Mouse (Mus musculus) left cerebral cortex, postnatal 25 days (tissue): Measurements from ENCODE around the gene Sec63. TPM values are rescaled to one million over a fixed set of nuclear protein-coding genes. Genes with fewer than 3 reads are reported as not detected.
A peak's percentile ranks its signal among the peaks of the same experiment; 100 is the strongest.

Experiments
- DNase-seq, 2 experiments: peaks; one replicate each; pipeline ENCODE4 v3.0.0; 2022; ENCODE audit warnings: low spot score in 2 of 2, mixed read lengths in 1 of 2
- intact Hi-C: fragments of 180-260 bp; cut with DNase I; formaldehyde crosslinking; loops from one replicate; pipeline ENCODE4 v1.15.1; 2025
- total RNA-seq, 2 experiments: library from RNA; stranded (reverse); gene quantifications; 2 replicates each; pipeline ENCODE4 v1.2.3; 2021

Gene Sec63
- total RNA-seq, 2 experiments from 2014 or later = 48.5 to 56.6 TPM

DNA sequence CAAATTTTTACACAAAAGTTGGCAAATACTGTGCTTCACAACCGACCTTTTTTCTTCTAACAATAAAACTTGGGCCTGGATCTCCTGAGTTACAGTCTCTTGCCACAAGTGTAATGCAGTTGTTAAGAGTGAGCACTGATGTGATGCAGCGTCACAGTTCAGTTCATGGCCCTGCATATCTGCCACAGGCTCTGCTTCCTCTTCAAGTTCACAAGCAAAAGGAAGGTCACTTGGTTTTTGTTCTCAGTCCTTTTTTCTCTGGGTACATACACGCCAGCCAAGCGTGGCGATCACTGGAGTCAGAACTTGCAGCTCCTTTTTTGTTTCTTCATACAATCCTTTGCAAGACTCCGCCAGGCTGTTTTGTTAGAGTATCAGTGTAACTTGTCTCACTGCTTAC lies 64.6 kb downstream of the Sec63 start:
- DNase-seq = no peak
- intact Hi-C loops = no loop called here

DNA sequence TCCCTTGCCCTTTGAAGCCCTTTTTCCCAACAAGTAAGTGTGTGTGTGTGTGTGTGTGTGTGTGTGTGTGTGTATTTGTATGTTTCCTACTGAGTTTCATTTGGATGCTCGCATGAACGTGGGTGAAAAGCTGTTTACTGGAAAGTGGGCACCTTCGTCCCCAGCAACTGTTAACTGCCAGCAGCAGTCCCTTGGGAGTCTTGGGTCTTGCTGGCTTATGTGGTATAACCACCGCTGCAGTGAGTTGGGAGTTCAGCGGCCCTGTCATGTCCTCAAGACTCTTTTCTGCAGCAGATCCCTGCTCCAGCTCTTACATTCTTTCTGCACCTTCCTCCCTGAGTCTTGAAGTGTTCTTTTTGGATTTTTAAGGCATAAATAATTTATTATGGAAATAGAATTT lies 65.9 kb downstream of the Sec63 start:
- intact Hi-C loops = no loop called here

DNA sequence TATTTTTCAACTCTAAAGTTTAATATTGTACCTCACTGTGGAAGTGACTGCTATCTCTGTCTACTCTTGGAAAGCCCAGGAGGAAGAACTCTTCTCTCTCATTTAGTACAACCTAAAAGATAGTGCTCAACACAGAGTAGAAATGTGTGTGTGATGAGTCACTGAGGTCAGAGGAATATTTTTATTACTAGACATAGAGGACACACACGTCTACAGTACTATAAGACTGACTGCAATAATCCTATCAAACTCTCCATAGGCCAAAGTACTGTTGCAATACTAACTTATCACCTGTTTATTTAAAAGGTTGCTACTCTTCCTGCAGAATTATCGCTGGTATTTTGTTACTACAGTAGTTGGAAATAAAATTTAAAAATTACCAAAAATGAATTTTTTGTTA lies 68.7 kb downstream of the Sec63 start:
- DNase-seq = no peak
- intact Hi-C loops = no loop called here

More for the DNA sequence above, 65.9 kb downstream of the Sec63 start:
- no peak for DNase-seq

DNA sequence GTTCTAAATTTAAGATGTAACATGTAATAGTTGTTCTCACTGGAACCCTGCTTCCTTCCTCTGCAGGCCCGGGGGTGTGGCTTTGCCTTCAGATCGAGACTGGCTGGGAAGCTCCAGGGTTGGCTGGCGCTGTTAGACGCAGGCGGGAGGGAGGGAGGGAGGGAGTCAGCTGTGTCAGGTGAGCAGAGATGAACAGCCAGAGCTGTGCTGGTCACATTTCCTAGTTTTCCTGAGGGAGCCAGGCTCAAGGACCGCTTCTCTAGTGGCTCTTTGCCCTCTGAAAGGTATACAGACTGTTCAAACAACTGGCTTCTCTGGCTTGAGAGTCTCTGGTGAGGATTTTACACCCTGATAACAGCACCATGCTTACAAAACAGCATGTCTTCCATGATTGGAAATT lies 69.1 kb downstream of the Sec63 start:
- no peak for DNase-seq
- intact Hi-C loops = no loop called here

DNA sequence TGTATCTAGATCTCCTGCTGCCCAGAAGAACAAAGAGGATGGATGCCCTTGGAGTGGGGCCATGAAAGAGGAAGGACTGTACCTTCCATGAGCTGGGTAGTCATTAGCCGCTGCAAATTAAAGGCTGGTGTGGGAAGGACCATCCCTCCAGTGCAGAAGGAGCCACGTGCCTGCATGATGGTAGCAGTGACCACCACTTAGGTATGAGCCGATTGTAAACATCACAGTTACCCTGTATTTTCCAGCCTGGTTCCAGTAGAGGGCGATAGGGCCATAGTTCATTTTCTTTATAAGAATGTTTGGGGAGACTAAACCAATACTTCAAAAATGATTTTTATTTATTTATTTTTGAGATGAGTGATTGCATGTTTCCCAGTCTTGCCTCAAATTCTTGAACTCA lies 71.4 kb downstream of the Sec63 start:
- intact Hi-C loops = no loop called here

DNA sequence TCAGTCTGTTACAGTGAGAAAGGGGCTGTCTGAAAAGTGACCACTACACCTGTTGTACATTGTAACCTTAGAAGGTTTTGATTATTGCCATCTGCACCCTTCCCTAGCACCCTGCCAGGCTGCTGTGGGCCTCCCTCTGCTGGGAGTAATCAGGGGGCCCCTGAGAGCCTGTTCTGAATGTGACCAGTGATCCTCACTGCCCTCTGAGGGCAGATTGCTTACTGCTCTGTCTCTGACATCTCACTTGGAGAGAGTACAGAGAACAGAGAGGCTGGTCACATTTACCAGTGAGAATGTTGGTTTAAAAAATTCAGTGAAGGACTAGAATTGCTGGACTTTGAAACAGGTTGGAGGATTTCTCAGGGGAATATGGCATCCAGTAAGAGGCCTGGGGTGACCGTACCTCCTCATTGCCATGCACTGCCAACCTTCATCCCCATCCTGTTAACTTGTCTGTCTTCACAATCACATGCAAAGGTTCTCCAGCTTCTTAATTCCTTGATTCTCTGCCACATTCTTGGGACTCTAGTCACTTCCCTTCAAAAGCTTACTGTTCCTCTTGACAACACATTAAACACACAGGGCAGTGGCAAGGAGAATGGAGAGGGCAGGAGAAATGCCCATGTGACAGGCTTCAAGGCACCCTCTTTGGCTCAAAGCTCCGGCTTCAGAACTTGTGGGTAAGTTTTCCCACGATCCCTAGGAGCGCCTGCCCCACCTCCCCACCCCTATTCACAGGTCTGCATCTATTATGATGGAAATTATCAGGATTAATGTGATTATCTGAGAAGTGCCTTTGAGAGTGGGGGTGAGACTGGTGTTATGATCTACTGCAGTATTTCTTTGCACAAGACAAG lies 72.8 kb downstream of the Sec63 start:
- no peak for DNase-seq
- intact Hi-C loops = no loop called here

More for the DNA sequence above, 71.4 kb downstream of the Sec63 start:
- no peak for DNase-seq

DNA sequence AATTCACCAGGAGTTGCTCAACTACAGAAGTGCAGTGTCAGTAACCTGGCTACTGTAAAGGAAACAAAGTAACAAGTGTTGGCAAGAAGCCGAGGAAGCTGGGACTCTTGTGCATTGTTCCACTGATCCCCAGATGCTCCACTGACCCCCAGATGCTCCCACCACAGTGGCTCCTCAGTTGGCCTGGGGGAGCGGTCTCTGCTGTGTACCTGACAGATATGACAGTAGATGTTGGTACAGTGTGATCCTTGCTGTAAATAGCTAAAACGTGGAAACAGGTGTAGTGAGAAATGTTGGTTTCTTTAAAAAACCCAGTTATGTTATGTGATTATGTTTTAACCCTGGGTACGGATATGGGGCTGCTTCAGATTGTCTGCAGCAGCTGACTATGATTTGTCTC lies 76.8 kb downstream of the Sec63 start:
- DNase-seq = no peak
- intact Hi-C loops = no loop called here

DNA sequence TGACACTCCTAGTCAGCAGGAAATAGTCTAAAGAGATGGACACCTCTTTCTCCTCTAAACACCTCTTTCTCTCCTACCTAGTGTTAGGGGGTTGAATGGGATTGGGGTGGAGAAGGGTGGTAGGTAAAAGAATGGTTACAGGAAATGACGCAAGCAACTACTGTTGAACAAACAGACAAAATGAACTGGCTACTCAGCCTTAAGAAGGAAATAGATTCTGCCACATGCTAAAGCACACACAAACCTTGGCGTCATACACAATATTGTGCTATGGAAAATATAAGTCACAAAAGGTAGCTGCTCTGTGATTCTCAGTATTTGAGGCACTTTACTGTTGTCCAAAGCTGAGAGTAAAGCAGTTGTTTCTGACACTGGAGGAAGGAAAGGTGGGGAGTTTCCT lies 77.4 kb downstream of the Sec63 start:
- DNase-seq = no peak
- intact Hi-C loops = no loop called here

DNA sequence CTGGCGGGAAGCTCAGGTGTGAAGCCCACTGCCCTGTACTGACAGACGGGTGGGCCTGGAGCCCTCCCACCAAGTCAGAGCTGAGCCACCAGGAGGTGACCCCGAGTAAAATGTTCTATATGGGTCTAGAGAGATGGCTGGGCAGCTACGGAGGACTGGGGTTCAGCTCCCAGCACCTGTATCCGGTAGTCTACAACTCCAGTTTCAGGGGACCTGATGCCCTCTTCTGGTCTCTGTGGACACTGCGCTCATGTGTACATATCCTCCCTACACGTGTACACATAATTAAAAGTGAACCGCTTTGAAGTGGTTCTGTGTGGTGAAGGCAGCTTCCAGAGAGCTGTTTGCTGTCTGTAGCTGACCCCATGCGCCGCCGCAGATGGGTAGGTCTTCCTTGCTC lies 78.7 kb downstream of the Sec63 start:
- intact Hi-C loops = no loop called here
- no peak for DNase-seq

DNA sequence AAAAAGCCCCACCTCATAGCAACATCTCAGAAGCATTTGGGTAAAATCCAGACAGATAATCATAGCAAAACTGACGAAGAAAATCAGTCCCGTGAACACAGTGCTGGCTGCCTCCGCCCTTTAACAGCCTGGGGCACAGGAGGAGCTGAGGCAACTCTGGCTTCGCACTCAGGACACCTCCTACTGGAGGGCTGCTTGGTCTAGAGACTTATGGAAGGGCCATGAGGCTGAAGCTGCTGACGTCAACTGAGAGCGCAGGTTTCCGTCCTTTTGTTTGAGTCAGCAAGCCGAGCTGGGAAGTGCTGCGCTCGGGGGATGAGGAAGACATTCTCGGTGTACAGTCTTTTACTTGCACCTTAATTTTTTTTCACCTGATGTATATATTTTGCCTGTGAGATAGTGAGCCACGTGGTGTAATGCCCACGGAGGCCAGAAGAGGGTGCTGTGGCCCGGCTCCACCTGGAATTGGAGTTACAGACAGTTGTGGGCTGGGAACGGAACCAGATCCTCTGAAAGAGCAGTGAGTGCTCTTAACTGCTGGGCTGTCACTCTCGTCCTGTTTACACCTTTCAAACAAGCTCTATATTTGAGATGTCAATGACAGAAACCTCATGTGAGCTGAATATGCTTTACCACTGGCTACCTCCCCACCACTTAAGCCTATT lies 80.4 kb downstream of the Sec63 start:
- no peak for DNase-seq
- intact Hi-C loops = loop anchor here (1.0 kb wide), 1 partner anchor 101 kb away; no protein-coding TSS in a partner anchor

DNA sequence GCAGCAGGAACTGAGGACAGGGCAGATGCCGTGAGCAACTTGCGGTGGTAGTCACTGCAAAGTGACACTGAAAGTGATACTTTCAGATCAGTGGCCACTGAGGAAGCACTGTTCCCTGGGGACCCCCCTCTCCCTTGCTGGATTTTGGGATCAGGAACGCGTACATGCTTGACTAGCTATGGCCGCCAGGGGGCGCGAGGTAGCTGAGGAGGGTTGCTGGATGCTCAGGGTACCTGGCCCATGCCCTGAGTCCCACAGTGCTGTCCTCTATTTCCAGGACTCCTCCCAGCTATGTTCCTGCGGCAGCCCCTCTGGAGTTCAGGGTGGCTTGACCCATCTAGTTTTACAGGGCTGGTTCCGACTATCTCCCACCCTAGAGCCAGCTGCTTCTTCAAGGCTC lies 81.1 kb downstream of the Sec63 start:
- intact Hi-C loops = loop anchor here (1.0 kb wide), 1 partner anchor 100 kb away; no protein-coding TSS in a partner anchor
- DNase-seq = peak; percentile 40 to 57

DNA sequence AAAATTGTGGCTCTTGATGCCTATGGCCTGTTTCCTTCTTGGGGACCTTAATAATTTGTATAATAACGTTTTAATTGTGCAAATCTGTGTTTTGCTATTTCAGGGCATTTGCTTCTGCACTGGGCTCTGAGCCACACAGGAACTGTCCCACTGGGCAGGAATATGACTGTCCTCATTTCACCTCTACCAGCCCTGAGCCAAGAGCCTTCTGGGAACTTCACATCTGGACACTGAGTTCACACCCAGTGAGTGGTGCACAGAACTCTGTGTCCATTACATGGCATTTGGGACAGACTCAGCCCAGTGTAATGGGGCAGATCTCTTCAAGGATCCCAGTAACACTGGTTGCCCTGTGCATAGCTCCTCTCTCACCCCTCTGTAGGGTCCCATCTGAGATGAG lies 82.1 kb downstream of the Sec63 start:
- intact Hi-C loops = no loop called here
- DNase-seq = no peak

DNA sequence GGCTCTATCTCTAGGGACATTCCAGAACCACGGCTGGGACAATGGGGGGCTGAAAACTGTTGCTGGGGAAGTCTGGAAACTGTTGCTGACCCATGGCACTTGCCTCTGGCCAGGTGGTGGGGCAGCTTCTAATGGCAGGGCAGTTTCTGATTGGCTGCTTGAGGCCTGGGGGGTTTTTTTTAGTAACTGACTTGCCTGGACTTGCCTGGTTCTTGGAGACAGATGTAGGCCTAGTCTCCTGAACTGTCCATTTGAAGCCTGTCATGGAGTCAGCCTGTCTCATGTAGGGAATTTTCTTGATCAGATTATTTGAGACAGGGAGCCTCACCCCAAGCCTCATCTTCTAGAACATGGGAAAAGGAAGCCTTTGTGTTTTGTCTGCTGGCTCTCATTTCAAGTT lies 84.2 kb downstream of the Sec63 start:
- intact Hi-C loops = no loop called here
- DNase-seq = no peak

DNA sequence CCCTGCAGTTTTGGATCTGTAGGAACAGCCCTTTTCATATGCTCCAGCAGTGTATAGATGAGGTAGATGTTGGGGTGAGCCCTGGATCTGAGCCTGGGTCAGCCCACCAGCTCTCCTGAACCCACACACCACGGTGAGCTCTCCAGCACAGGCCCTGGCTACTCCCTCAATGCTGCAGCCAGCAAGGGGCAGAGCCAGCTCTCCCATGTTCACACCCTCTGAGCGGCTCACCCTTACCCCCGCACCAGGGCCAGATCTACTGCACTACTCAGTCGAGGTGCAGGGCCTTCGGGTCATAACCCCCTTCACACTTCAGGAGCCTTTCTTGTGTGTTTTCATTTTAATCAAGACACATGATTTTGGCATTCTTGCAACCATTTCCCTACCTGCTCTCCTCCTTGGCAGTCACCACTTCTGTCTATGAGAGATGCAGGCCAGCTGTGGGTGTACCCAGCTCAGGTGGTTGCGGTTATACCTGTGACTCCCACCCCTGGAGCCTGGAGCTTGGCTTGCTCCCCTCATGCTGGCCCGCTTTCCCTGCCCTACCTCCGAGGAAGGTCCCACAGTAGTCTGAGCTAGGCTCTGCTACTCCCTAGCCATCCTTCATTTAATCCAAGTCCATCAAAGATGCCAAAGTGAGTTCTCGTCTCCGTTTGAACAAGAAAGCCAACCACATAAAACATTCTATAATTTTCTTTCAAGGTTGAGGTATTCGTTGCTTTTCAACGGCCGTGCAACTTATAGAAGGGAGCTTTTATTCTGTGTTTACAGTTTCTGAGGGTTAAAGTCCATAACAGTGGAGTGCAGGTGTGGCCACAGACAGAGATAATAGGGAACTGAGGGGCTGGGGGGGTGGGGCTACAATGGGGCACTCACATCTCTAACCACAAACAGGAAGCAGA lies 87.1 kb downstream of the Sec63 start:
- no peak for DNase-seq
- intact Hi-C loops = no loop called here

DNA sequence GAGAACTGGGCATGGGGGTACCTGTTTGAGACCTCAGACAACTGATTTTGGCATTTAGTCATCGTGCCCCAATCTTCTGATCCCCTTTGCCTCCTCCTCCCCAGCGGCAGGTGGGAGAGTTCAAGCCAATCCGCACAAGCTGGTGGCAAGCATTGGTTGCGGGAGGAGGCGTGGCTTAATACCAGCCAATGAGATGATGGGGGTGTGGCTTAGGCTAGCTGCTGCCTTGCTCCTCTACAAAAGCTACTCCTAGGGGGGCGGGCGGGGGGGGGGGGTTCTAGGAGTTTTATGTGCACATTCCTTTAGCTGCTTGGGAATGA lies 87.7 kb downstream of the Sec63 start:
- intact Hi-C loops = no loop called here
- DNase-seq = no peak

DNA sequence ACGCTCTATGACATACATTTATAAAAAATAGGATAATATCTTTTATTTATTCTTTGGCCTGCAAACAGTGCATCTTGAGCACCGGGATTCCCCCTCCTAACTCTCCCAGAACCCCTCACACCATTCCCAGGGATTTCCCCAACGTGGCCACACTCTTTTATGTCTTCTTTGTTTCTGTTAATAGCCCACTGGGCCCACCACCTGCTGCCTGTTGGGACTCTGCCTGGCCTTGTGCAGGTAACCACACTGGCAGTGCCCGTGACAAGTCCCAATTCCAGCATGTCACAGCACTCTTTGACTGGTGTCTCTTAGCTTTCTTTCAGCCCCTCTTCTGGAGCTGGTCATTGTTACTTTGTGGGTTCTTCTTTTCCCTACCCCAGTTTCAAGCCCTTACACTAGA lies 93.5 kb downstream of the Sec63 start:
- intact Hi-C loops = no loop called here

DNA sequence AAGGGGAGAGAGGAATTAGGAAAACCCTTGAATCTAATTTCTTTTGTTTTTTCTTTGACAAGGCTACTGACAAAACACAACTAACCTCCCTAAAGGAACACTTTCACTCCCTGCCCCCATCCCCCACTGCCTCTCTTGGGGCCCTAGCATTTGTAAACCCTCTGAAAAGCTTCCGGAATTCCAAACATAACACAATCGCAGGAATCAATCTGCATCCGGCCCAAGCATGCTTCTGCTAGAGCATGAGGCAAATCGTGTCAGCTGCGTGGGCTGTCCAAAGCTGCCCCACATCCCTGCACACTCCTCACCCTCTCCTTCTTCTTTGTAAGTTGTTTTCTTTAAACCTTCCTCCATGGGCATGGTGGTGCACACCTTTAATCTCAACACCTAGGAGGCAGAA lies 94.0 kb downstream of the Sec63 start:
- intact Hi-C loops = no loop called here
- no peak for DNase-seq

More for the DNA sequence above, 93.5 kb downstream of the Sec63 start:
- DNase-seq = no peak

DNA sequence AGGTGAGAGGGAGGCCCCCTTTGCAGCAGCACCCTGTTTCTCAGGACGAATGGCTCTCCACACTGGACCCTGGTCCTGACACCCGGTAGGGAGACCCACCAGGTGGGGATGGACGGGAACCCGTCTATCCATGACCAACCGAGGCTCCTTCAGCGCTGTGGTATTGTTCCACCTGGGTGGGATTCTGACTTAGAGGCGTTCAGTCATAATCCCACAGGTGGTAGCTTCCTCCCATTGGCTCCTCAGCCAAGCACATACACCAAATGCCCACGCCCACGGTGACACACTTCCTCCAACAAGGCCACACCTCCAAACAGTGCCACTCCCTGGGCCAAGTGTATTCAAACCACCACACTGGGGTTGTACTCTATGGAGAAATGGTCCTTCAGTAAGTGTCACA lies 95.3 kb downstream of the Sec63 start:
- intact Hi-C loops = no loop called here
- DNase-seq = no peak

DNA sequence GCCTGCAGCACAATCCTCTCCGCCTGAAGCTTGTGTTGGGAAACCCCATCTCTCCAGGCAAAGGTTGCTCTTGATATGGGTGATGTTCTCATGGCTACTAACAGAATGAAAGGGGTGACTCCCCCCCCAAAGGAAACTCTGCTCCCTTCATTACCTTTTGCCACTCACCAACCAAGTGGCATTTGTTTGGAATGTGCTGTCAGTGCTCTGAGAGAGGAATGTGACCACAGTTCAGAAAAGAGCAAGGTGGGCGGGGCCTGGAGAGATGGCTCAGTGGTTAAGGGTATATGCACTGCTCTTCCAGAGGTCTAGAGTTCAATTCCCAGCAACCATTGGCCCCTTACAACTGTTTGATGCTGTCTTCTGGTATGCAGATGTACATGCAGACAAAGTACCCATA lies 95.7 kb downstream of the Sec63 start:
- DNase-seq = no peak

DNA sequence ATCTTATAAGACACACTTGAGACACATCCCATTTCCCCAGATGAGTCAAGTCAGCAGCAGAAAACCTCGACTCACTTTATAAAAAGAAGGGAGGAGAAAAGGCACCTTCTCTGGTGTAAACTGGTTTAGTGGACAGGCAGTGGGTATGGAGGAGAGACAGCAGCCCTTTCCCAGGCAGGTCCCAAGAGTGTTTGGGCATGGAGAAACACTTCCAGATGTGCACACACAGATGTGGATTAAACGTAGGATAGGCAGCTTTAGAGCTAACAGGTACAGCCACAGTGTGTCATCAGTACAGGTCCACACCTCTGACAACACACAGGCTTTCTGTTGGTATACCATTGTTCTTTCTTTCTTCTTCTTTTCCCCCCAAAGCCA lies 98.5 kb downstream of the Sec63 start:
- no peak for DNase-seq
- intact Hi-C loops = loop anchor here (5.0 kb wide), 1 partner anchor 83 kb away; no protein-coding TSS in a partner anchor

More for the DNA sequence above, 95.7 kb downstream of the Sec63 start:
- intact Hi-C loops = no loop called here
